Mouse (Mus musculus) CH12.LX (cell line): ENCODE measurements around the gene Gm8994. TPM values are rescaled to one million over a fixed set of nuclear protein-coding genes. Genes with fewer than 3 reads are reported as not detected.

Experiments used
- DNase-seq: peaks from one replicate; pipeline ENCODE4 v3.0.0-alpha.2; 2013; ENCODE audit errors: extremely low read depth
- H3K27ac ChIP-seq: 2 replicates; pipeline ENCODE4 v1.5.1; 2012; ENCODE audit warnings: low read depth, mild to moderate bottlenecking, control low read depth, moderate library complexity; ENCODE audit not compliant: insufficient read depth
- H3K27me3 ChIP-seq: replicated peaks from 2 replicates; pipeline ENCODE3; 2012; ENCODE audit warnings: inconsistent platforms
- H3K36me3 ChIP-seq, 2 experiments: replicated peaks in 1 of 2; 2 replicates each; pipeline versions ENCODE3 to v1.6.1; 2012; ENCODE audit warnings: inconsistent platforms in 1 of 2, low read length in 1 of 2, mild to moderate bottlenecking in 1 of 2, mixed read lengths in 1 of 2, moderate library complexity in 1 of 2; ENCODE audit not compliant: control insufficient read depth in 1 of 2, insufficient read depth in 1 of 2
- H3K4me1 ChIP-seq, 2 experiments: 2 replicates each; pipeline ENCODE4 v1.6.1; 2012; ENCODE audit warnings: inconsistent platforms in 1 of 2, moderate library complexity in 1 of 2; ENCODE audit not compliant: insufficient read depth in 2 of 2, control insufficient read depth in 1 of 2
- H3K4me2 ChIP-seq: 2 replicates; pipeline ENCODE4 v1.6.1; 2012; ENCODE audit warnings: low read depth, mild to moderate bottlenecking, control low read depth; ENCODE audit not compliant: poor library complexity, insufficient read depth, severe bottlenecking
- H3K4me3 ChIP-seq, 3 experiments: fragments of 150-350 bp in 1 of 3; sonication (generic) in 1 of 3; replicated peaks in 1 of 3; 2 replicates each; pipeline versions ENCODE3 to v1.5.1; 2011 to 2012; ENCODE audit warnings: low read depth in 2 of 3, low read length in 2 of 3, mild to moderate bottlenecking in 2 of 3, moderate library complexity in 2 of 3, control low read depth in 1 of 3, improper control_type of control experiment in 1 of 3, inconsistent platforms in 1 of 3, mixed read lengths in 1 of 3; ENCODE audit not compliant: poor library complexity in 1 of 3
- H3K79me2 ChIP-seq: replicated peaks from 2 replicates; pipeline ENCODE4 v1.6.1; 2012; ENCODE audit warnings: mild to moderate bottlenecking, moderate library complexity; ENCODE audit not compliant: control insufficient read depth, poor library complexity, insufficient read depth, severe bottlenecking; ENCODE audit errors: extremely low read depth
- H3K9ac ChIP-seq: 2 replicates; pipeline ENCODE4 v1.6.1; 2012; ENCODE audit warnings: low read depth, mild to moderate bottlenecking, control low read depth, moderate library complexity; ENCODE audit not compliant: insufficient read depth
- H3K9me3 ChIP-seq: replicated peaks from 2 replicates; pipeline ENCODE3; 2012; ENCODE audit warnings: low read length, inconsistent platforms, mixed read lengths
- CHD1 ChIP-seq: IDR thresholded peaks from 2 replicates; pipeline ENCODE4 v1.6.1; 2012; ENCODE audit warnings: low read depth, low read length, improper control_type of control experiment, inconsistent platforms
- CTCF ChIP-seq, 2 experiments: IDR thresholded peaks in 1 of 2; conservative IDR thresholded peaks in 1 of 2; 2 replicates each; pipeline ENCODE4 v1.5.1; 2011 to 2012; ENCODE audit warnings: low read depth in 2 of 2, low read length in 2 of 2, improper control_type of control experiment in 1 of 2, inconsistent platforms in 1 of 2, mild to moderate bottlenecking in 1 of 2, moderate library complexity in 1 of 2
- E2F4 ChIP-seq: IDR thresholded peaks from 2 replicates; pipeline ENCODE4 v1.6.1; 2011; ENCODE audit warnings: low read depth, low read length, improper control_type of control experiment; ENCODE audit not compliant: insufficient replicate concordance
- EP300 ChIP-seq: IDR thresholded peaks from 2 replicates; pipeline ENCODE4 v1.6.1; 2011; ENCODE audit warnings: low read length, improper control_type of control experiment
- HCFC1 ChIP-seq: IDR thresholded peaks from 2 replicates; pipeline ENCODE4 v1.6.1; 2012; ENCODE audit warnings: low read depth, mild to moderate bottlenecking, inconsistent platforms, low read length, improper control_type of control experiment
- IRF4 ChIP-seq: IDR thresholded peaks from 2 replicates; pipeline ENCODE4 v1.6.1; 2014; ENCODE audit warnings: low read depth, mild to moderate bottlenecking, inconsistent platforms, low read length, improper control_type of control experiment
- JUN ChIP-seq: IDR thresholded peaks from 2 replicates; pipeline ENCODE4 v1.6.1; 2011; ENCODE audit warnings: low read depth, mild to moderate bottlenecking, low read length, improper control_type of control experiment, moderate library complexity; ENCODE audit not compliant: insufficient read depth
- MAFK ChIP-seq: IDR thresholded peaks from 2 replicates; pipeline ENCODE4 v1.6.1; 2011; ENCODE audit warnings: low read length, improper control_type of control experiment; ENCODE audit not compliant: insufficient replicate concordance
- MAZ ChIP-seq: IDR thresholded peaks from 2 replicates; pipeline ENCODE4 v1.6.1; 2012; ENCODE audit warnings: low read depth, mild to moderate bottlenecking, inconsistent platforms, low read length, improper control_type of control experiment, moderate library complexity
- PAX5 ChIP-seq: IDR thresholded peaks from 2 replicates; pipeline ENCODE4 v1.6.1; 2012; ENCODE audit warnings: low read length, inconsistent platforms, mixed read lengths
- RCOR1 ChIP-seq: conservative IDR thresholded peaks from 2 replicates; pipeline ENCODE4 v1.6.1; 2012; ENCODE audit warnings: low read depth, mild to moderate bottlenecking, inconsistent platforms, low read length, improper control_type of control experiment
- SIN3A ChIP-seq: IDR thresholded peaks from 2 replicates; pipeline ENCODE4 v1.6.1; 2012; ENCODE audit warnings: low read length, improper control_type of control experiment, inconsistent platforms
- TCF12 ChIP-seq: IDR thresholded peaks from 2 replicates; pipeline ENCODE4 v1.6.1; 2014; ENCODE audit warnings: low read depth, mild to moderate bottlenecking, inconsistent platforms, low read length, improper control_type of control experiment
- USF1 ChIP-seq: IDR thresholded peaks from 2 replicates; pipeline ENCODE4 v1.6.1; 2014; ENCODE audit warnings: low read depth, mild to moderate bottlenecking, inconsistent platforms, low read length, improper control_type of control experiment
- USF2 ChIP-seq: conservative IDR thresholded peaks from 2 replicates; pipeline ENCODE4 v1.6.1; 2011; ENCODE audit warnings: low read depth, low read length, improper control_type of control experiment
- ZC3H11A ChIP-seq: IDR thresholded peaks from 2 replicates; pipeline ENCODE4 v1.6.1; 2012; ENCODE audit warnings: low read depth, mild to moderate bottlenecking, inconsistent platforms, low read length, improper control_type of control experiment
- ZMIZ1 ChIP-seq: IDR thresholded peaks from 2 replicates; pipeline ENCODE4 v1.6.1; 2012; ENCODE audit warnings: low read depth, mild to moderate bottlenecking, inconsistent platforms, low read length, improper control_type of control experiment
- dilution Hi-C: fragments of 300-500 bp; cut with MboI; formaldehyde crosslinking; loops from 2 replicates; pipeline ENCODE4 v1.14.3; 2020; ENCODE audit warnings: low sequenced_read_pairs; ENCODE audit not compliant: extremely low pct_unique_long_range_greater_than_20kb, extremely low pct_ligation_motif_present
- in situ Hi-C: fragments of 300-500 bp; cut with MboI; formaldehyde crosslinking; loops from 3 replicates; pipeline ENCODE4 v1.14.3; 2019; ENCODE audit warnings: low sequenced_read_pairs, low pct_ligation_motif_present, low pct_unique_long_range_greater_than_20kb, mixed read lengths
- polyA plus RNA-seq: library from polyadenylated mRNA; unstranded; fragments of >175 nt; gene quantifications from 2 replicates; pipeline ENCODE4 v1.2.1, GENCODE M21; 2012; ENCODE audit warnings: low read depth; ENCODE audit not compliant: insufficient read length
- total RNA-seq, 2 experiments: library from RNA; depleted of rRNA; stranded (reverse); fragments of 300-350 nt in 1 of 2; fragments of >200 nt in 1 of 2; gene quantifications; 2 replicates each; pipeline ENCODE4 v1.2.3; 2012 to 2014

Gene Gm8994
- total and polyA plus RNA-seq, 3 experiments, result not detected

- Histone ChIP-seq H3K27me3 (peaks cover 11% of the 10 kb centered on the region), H3K36me3 (no peaks in the 10 kb centered on the region), H3K4me3 (no peak overlapping the region), H3K4me1 (no peaks in the 10 kb centered on the region), H3K27ac (no peak overlapping the region), H3K4me2 (no peak overlapping the region), H3K9me3 (no peaks in the 10 kb centered on the region), H3K9ac (no peak overlapping the region), H3K79me2 (no peaks in the 10 kb centered on the region)
- dilution Hi-C loops, result no loop called here
- TF ChIP-seq CHD1 (no peak), PAX5 (no peak), EP300 (no peak), HCFC1 (no peak), IRF4 (no peak), ZC3H11A (no peak), USF1 (no peak), RCOR1 (no peak), ZMIZ1 (no peak), CTCF (conservative IDR thresholded peaks at IDR 0.05 in 1 of 2, IDR thresholded peaks at IDR 0.05 in 1 of 2; ENCODE audit: low read depth in 2 of 2, low read length in 2 of 2) (no peak), E2F4 (no peak), MAFK (no peak), SIN3A (no peak), TCF12 (no peak), USF2 (no peak), JUN (no peak), MAZ (no peak)
- no peak for DNase-seq
- in situ Hi-C loops, result no loop called here
These were observed 18.3 kb downstream of the Gm8994 start for GRCm38 (mm10) chr6:136345641-136346040.

DNA sequence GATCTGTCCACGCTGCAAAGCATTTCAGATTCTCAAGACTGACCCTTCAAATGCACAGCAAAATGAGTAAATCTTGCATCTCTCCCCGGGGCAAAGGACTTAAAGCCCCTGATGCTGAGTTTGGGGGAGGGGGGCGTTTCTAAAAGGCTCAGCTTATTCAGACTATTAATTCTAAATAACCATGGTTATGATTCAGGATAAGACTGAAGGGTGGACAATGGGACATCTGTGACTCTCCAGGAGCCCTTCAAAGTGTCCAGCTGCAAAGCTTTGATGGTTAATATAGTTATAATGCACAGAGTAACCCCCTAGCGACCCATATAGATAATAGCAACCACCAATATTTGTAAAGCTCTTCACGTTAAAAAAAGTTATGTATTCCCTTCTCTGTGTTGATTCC, 19.7 kb downstream of the Gm8994 start:
- Histone ChIP-seq H3K4me3 (no peak overlapping the region), H3K27me3 (peaks cover 18% of the 10 kb centered on the region), H3K79me2 (no peaks in the 10 kb centered on the region), H3K27ac (no peak overlapping the region), H3K9ac (no peak overlapping the region), H3K4me1 (no peaks in the 10 kb centered on the region), H3K9me3 (no peaks in the 10 kb centered on the region), H3K4me2 (no peak overlapping the region), H3K36me3 (no peaks in the 10 kb centered on the region)
- TF ChIP-seq CTCF (conservative IDR thresholded peaks at IDR 0.05 in 1 of 2, IDR thresholded peaks at IDR 0.05 in 1 of 2; ENCODE audit: low read depth in 2 of 2, low read length in 2 of 2) (peak in 1 of 2 experiments; percentile 20; a peak in 2 of 4 replicates), ZC3H11A (no peak)
- in situ Hi-C loops (no loop called here), dilution Hi-C loops (no loop called here)
- DNase-seq, result no peak
